Mouse (Mus musculus) right cerebral cortex, adult 2 months (tissue): ENCODE measurements around the gene Scgb3a1.

Source experiments
- DNase-seq, 2 experiments: peaks; one replicate each; pipeline ENCODE4 v3.0.0; 2021 to 2022; ENCODE audit warnings: low spot score in 2 of 2

Scgb3a1 gene

DNA sequence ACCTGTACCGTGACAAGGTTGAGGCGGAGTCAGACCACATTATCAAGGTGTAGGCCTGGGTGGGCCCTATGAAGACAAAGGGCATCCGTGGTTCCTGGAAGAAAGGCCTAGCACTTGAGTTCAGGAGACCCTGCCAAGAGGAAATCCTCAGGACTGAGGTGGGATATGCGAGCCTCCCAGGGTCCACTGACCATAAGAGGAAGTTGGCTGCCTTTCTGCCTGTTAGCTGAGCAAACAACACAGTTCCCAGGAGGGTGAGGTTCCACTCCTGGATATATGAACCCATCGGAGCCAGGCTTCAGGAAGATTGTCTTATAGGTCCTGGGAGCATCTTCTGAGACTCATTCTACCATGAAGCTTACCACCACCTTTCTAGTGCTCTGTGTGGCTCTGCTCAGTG is at the start of gene Scgb3a1:
TSS of gene Scgb3a1 (plus strand) at position 301 of the 400 bp plus-strand sequence.
- DNase-seq = no peak

DNA sequence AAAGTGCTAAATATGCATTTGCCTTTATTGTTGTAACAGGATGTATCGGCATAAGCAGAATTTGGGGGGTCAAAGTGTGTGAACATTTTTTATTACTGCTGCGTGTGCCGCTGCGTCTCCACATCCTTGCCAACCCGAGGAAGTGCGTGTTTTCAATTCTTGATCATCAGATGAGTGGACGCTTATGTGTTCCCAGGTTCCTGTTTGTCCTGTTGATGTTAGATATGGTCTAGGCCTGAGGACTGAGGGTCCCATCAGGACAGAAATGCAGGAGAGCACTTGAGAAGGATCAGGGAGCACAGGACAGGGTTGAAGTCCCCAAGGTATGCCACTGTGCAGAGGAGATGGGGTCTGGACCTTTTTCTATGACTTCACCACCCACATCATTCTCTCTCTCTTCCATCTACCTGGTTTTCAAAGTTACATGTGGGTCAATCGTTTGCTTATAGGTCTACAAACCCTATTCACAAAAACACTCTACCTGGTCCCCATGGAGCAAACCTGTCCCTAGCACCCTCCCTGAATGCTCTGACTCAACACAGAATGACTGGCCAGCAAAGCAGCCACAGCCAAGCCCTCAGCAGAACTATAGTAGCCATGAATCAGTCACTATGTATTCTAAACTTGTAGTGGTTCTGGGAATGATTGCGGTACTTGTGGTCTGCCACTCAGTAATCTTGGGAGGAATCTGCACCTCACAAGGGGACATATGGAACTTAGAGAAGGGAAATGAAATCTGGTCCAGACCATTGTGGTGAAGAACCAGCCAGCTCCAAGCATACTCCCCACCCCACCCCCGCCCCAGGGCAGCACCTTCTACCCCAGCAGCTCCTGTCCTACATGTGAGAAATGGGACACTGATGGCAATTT is 47.3 kb upstream of the Scgb3a1 start:
- no peak for DNase-seq

GRCm38 (mm10) chr11:49618476-49618875 is 44.9 kb upstream of the Scgb3a1 start:
- DNase-seq = no peak

- no peak for DNase-seq
Measured at GRCm38 (mm10) chr11:49621953-49622352, 41.5 kb upstream of the Scgb3a1 start.

DNA sequence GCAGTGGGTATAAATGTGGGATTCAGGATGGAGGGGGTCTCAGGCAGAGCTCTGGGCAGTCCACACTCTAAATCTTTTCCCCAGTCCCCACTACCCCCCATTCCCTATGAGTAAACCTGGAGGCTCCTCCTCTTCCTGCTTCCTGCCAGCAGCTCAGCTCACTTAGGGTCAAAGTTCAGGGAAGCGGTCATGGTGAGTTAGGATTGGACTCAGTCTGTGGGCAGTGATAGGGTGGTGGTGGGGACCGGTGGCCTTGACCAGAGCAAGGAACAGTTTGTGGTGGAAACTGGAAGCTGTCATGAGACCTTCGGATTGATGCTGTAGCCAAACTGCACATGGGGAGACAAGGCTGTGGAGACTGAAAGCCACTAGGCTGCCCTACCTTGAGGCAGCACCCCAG is 39.3 kb upstream of the Scgb3a1 start:
- DNase-seq = no peak

GRCm38 (mm10) chr11:49625863-49626262 is 37.5 kb upstream of the Scgb3a1 start:
- DNase-seq = no peak

- DNase-seq = no peak
Measured at GRCm38 (mm10) chr11:49626748-49627147, 36.7 kb upstream of the Scgb3a1 start.

- no peak for DNase-seq
Measured at GRCm38 (mm10) chr11:49631154-49631553, 32.3 kb upstream of the Scgb3a1 start.

- DNase-seq = no peak
Measured at GRCm38 (mm10) chr11:49632256-49632655, 31.2 kb upstream of the Scgb3a1 start.

DNA sequence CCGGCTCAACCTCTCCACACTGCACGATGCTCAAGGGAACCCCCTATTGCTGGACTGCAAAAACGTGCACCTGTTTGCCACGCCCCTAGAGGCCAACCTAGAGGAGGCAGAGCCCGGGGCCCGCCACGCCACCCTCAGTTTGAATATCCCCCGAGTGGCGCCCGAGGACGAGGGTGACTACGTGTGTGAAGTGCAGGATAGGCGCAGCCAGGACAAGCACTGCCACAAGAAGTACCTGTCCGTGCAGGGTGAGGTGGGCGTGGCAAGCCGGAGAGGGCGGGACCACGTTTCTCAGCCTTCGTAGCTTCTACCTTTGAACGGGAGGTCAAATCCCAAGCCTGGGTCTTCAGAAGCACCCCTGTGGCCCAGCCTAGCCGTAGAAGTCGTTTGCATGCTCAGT is 29.3 kb upstream of the Scgb3a1 start:
- no peak for DNase-seq

- DNase-seq = no peak
Measured at GRCm38 (mm10) chr11:49635671-49636070, 27.7 kb upstream of the Scgb3a1 start.

GRCm38 (mm10) chr11:49636449-49636848 is 27.0 kb upstream of the Scgb3a1 start:
- DNase-seq = no peak

DNA sequence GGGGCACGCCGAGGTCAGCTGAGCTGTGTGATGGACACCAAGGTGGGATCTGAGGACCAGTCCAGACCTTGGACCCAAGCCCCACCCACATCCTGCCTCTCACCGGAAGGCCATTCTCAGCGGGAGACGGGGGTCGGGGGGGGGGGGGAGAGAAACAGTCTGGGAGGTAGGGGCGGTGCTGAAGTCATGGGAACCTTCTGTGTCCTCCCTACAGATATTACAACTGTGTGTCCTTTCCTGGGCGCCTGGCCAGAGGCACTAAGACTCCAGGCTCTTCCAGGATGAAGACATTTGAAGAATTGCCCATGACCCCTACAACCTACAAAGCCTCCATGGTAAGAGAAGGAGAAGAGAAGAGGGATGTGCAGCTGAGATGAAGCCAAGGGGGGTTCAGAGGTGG is 17.7 kb upstream of the Scgb3a1 start:
- DNase-seq = no peak

GRCm38 (mm10) chr11:49650113-49650993 is 13.1 kb upstream of the Scgb3a1 start:
- no peak for DNase-seq

GRCm38 (mm10) chr11:49650994-49651761 is 12.2 kb upstream of the Scgb3a1 start:
- peak; percentile 62 to 72 for DNase-seq

GRCm38 (mm10) chr11:49651762-49652322 is 11.6 kb upstream of the Scgb3a1 start:
- DNase-seq = no peak

GRCm38 (mm10) chr11:49652401-49653078 is 10.9 kb upstream of the Scgb3a1 start:
- peak; percentile 91 to 95 for DNase-seq

- no peak for DNase-seq
Measured at GRCm38 (mm10) chr11:49653079-49653408, 10.4 kb upstream of the Scgb3a1 start.

- no peak for DNase-seq
Measured at GRCm38 (mm10) chr11:49654651-49655050, 8.8 kb upstream of the Scgb3a1 start.

DNA sequence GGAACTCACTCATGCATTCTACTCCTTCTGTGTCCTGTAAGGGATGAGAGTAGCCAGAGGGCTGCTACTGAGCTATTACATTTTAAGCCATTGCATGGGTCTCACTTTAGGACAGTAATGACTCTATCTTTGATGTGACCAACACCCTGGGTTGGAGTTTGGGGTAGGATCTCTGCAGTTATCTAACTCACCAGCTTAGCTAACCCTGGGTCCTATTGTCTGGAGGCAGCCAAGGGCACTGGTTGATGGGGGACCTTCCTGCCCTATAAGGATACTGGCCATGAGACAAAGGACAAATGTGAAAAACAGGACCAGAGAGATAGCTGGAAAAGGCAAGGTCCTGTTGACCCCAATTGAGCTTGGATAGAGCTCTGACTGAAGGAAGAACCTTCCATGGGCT is 7.9 kb upstream of the Scgb3a1 start:
- DNase-seq = no peak

DNA sequence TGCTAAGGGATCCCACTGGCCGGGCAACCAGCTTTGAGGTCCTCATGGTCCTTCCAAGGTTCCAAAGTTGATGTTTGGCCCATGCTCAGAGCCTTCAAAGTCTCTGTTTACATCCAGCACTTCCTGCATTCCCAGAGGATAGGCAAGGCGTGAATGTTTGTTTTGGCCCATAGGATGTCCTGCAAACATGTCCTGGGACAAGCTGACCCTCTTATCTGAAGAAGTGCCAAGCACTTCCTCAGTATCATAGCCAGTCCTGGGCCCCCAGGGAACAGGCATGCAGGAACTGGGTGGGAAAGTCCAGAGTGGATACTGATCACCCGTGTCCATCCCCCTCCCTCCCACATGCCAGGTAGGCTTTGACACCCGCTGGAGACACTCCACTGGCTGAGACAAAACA is 5.3 kb upstream of the Scgb3a1 start:
- no peak for DNase-seq
